Mouse (Mus musculus): ENCODE results near the gene Ccdc106. TPM values are rescaled to one million over a fixed set of nuclear protein-coding genes. Genes with fewer than 3 reads are reported as not detected.
"Not testable (repeated sequence)": the region's sequence is repeated elsewhere in the genome, so short reads cannot be mapped to it uniquely, and the experiment has no call there.

The Ccdc106 gene
- total and polyA plus RNA-seq, 3 experiments: 0.52 to 0.81 TPM; not detected in 1

- Histone ChIP-seq H3K27ac (ENCODE audit: insufficient read depth, low read depth) (no peak overlapping the region), H3K36me3 (replicated peaks in 1 of 2; ENCODE audit: control insufficient read depth in 1 of 2, insufficient read depth in 1 of 2, low read length in 1 of 2) (peaks cover 19 to 30% of the 10 kb centered on the region in 2 experiments), H3K4me2 (ENCODE audit: insufficient read depth, low read depth, poor library complexity, severe bottlenecking) (no peak overlapping the region), H3K79me2 (replicated peaks; ENCODE audit: control insufficient read depth, extremely low read depth, insufficient read depth, poor library complexity, severe bottlenecking) (peaks cover 24% of the 10 kb centered on the region), H3K27me3 (replicated peaks) (no peaks in the 10 kb centered on the region), H3K4me3 (replicated peaks in 1 of 3; ENCODE audit: low read depth in 2 of 3, low read length in 2 of 3, poor library complexity in 1 of 3) (no peak overlapping the region), H3K9ac (ENCODE audit: insufficient read depth, low read depth) (no peak overlapping the region), H3K4me1 (ENCODE audit: control insufficient read depth in 1 of 2, insufficient read depth in 2 of 2) (peaks cover 0 to 38% of the 10 kb centered on the region in 2 experiments; a peak in 2 of 4 replicates), H3K9me3 (replicated peaks; ENCODE audit: low read length) (peaks cover 6% of the 10 kb centered on the region)
- TF ChIP-seq TBP (conservative IDR thresholded peaks at IDR 0.05; ENCODE audit: low read depth, low read length): no peak
- no peak for TF ChIP-seq ZKSCAN1 (IDR thresholded peaks at IDR 0.05; ENCODE audit: borderline replicate concordance, low read depth, low read length)
- no peak for TF ChIP-seq MYC (IDR thresholded peaks at IDR 0.05; ENCODE audit: low read depth, low read length)
- no peak for TF ChIP-seq HCFC1 (IDR thresholded peaks at IDR 0.05; ENCODE audit: low read depth, low read length)
- in situ Hi-C loops (cut with MboI; ENCODE audit: low pct_ligation_motif_present, low pct_unique_long_range_greater_than_20kb, low sequenced_read_pairs) (no loop called here), dilution Hi-C loops (cut with MboI; ENCODE audit: extremely low pct_ligation_motif_present, extremely low pct_unique_long_range_greater_than_20kb, low sequenced_read_pairs) (no loop called here)
- DNase-seq (ENCODE audit: extremely low read depth): no peak
Observed at GRCm38 (mm10) chr7:5017931-5018330, 2.4 kb upstream of the Ccdc106 start.

- H3K9me3 ChIP-seq (replicated peaks; ENCODE audit: low read length); dilution Hi-C loops (cut with MboI; ENCODE audit: extremely low pct_ligation_motif_present, extremely low pct_unique_long_range_greater_than_20kb, low sequenced_read_pairs); DNase-seq (ENCODE audit: extremely low read depth); H3K27me3 ChIP-seq (replicated peaks); in situ Hi-C loops (cut with MboI; ENCODE audit: low pct_ligation_motif_present, low pct_unique_long_range_greater_than_20kb, low sequenced_read_pairs): not testable (repeated sequence)
- peak overlapping the region; percentile 41 to 82 (median 59) for H3K4me3 ChIP-seq (replicated peaks in 1 of 3; ENCODE audit: low read depth in 2 of 3, low read length in 2 of 3, poor library complexity in 1 of 3)
- H3K79me2 ChIP-seq (replicated peaks; ENCODE audit: control insufficient read depth, extremely low read depth, insufficient read depth, poor library complexity, severe bottlenecking): peaks cover 28% of the 10 kb centered on the region
- peaks cover 28 to 47% of the 10 kb centered on the region in 2 experiments for H3K36me3 ChIP-seq (replicated peaks in 1 of 2; ENCODE audit: control insufficient read depth in 1 of 2, insufficient read depth in 1 of 2, low read length in 1 of 2)
- peak overlapping the region; percentile 73; the same call in 1 of the 2 replicates for H3K4me2 ChIP-seq (ENCODE audit: insufficient read depth, low read depth, poor library complexity, severe bottlenecking)
- H3K4me1 ChIP-seq (ENCODE audit: control insufficient read depth in 1 of 2, insufficient read depth in 2 of 2): peaks cover 0 to 35% of the 10 kb centered on the region in 2 experiments; a peak in 2 of 4 replicates
- peak overlapping the region; percentile 66 for H3K9ac ChIP-seq (ENCODE audit: insufficient read depth, low read depth)
- peak overlapping the region; percentile 27 for H3K27ac ChIP-seq (ENCODE audit: insufficient read depth, low read depth)
Observed at GRCm38 (mm10) chr7:5019576-5019975, 777 bp upstream of the Ccdc106 start.

GRCm38 (mm10) chr7:5020685-5021084 is 332 bp downstream of the Ccdc106 start:
- peak overlapping the region; percentile 98 for H3K9ac ChIP-seq (ENCODE audit: insufficient read depth, low read depth)
- peaks cover 6% of the 10 kb centered on the region for H3K9me3 ChIP-seq (replicated peaks; ENCODE audit: low read length)
- DNase-seq (ENCODE audit: extremely low read depth): no peak
- H3K27ac ChIP-seq (ENCODE audit: insufficient read depth, low read depth): peak overlapping the region; percentile 54; the same call in 1 of the 2 replicates
- TF ChIP-seq ZMIZ1 (IDR thresholded peaks at IDR 0.05; ENCODE audit: low read depth, low read length) (no peak), MAX (IDR thresholded peaks at IDR 0.05; ENCODE audit: low read length) (peak; percentile 8; the same call in 1 of the 2 replicates), CHD1 (IDR thresholded peaks at IDR 0.05; ENCODE audit: low read depth, low read length) (no peak), MAZ (IDR thresholded peaks at IDR 0.05; ENCODE audit: low read depth, low read length) (0 out of 2 replicates have a peak, but pooled peaks have one; percentile 5), E2F4 (IDR thresholded peaks at IDR 0.05; ENCODE audit: insufficient replicate concordance, low read depth, low read length) (no peak)
- no peaks in the 10 kb centered on the region for H3K27me3 ChIP-seq (replicated peaks)
- peak overlapping the region; percentile 81 to 82 (median 81) for H3K4me3 ChIP-seq (replicated peaks in 1 of 3; ENCODE audit: low read depth in 2 of 3, low read length in 2 of 3, poor library complexity in 1 of 3)
- H3K4me2 ChIP-seq (ENCODE audit: insufficient read depth, low read depth, poor library complexity, severe bottlenecking): peak overlapping the region; percentile 83
- dilution Hi-C loops (cut with MboI; ENCODE audit: extremely low pct_ligation_motif_present, extremely low pct_unique_long_range_greater_than_20kb, low sequenced_read_pairs): no loop called here
- peaks cover 0 to 35% of the 10 kb centered on the region in 2 experiments; a peak in 2 of 4 replicates for H3K4me1 ChIP-seq (ENCODE audit: control insufficient read depth in 1 of 2, insufficient read depth in 2 of 2)
- peaks cover 33% of the 10 kb centered on the region for H3K79me2 ChIP-seq (replicated peaks; ENCODE audit: control insufficient read depth, extremely low read depth, insufficient read depth, poor library complexity, severe bottlenecking)
- H3K36me3 ChIP-seq (replicated peaks in 1 of 2; ENCODE audit: control insufficient read depth in 1 of 2, insufficient read depth in 1 of 2, low read length in 1 of 2): peaks cover 35 to 57% of the 10 kb centered on the region in 2 experiments
- in situ Hi-C loops (cut with MboI; ENCODE audit: low pct_ligation_motif_present, low pct_unique_long_range_greater_than_20kb, low sequenced_read_pairs): no loop called here

All from CH12.LX (cell line).